Mouse (Mus musculus): ENCODE results near the gene Gm10964.

DNA sequence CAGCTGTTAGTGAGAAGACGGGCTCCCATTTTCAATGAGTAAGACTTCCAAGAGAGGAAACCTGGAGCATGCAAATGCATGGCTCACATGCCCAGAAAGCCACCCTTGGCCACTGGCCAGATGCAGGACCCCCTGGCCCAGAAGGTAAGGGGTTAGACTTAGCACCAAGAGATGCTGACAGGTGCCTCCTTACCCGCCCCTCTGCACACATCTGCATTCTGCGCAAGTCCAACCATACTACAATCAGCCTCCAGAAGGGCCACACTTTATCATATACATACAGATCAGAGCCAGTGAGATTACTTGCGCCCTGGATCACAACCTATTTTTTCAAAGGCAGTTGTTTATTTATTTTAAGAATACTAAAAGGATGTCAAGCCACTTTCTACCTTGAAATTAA is 20.4 kb upstream of the Gm10964 start:
- TF ChIP-seq CTCF (IDR thresholded peaks at IDR 0.05; ENCODE audit: low read depth) (no peak), EP300 (IDR thresholded peaks at IDR 0.05; ENCODE audit: low read depth) (no peak)

Data from liver, postnatal 0 days (tissue).